In the genomic region with DNA sequence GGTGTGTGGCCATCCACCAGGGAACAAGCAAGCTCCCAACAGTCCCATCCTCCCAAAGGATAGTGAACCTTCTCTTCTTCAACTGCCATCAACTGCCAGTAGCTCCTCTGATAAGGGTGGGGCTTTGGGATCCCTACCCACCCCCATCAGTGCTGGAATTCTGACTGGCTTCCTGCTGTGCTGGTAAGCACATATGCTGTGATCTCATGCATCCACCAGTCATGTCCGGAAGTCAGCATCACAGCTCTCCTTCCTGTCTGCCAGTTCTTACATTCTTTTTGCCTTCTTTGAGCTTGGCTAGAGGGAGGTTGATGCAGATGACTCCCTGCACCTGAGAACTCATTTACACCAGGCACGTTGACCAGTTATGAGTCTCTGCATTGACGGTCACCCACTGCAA, we compare ENCODE assay signal across 15 mouse cellular contexts. TPM values are rescaled to one million over a fixed set of nuclear protein-coding genes. Genes with fewer than 3 reads are reported as not detected.
DNase-seq lines count a peak whose midpoint lies in the region; ATAC-seq and TF ChIP-seq lines count a peak whose summit lies in the region.
"Had no signal": no experiment of that assay in that cellular context is flagged by ENCODE, and none has a peak within 500 bp of the region (broad histone marks: within the 10 kb centered on the region; RNA-seq: fewer than 3 reads in every experiment).

No protein-coding gene starts in this region.

- no peak for DNase-seq in liver
- peak; percentile 66 for DNase-seq in CD4-positive, CD25-positive, alpha-beta regulatory T cell, adult 2 months (ENCODE audit: low read depth, low spot score)
- no peak for DNase-seq in right cerebral cortex, postnatal 4 days
- DNase-seq in c-Kit-positive CD71-positive TER-119-positive erythroid progenitor cells, embryonic 14.5 days (ENCODE audit: low spot score): no peak
- DNase-seq: adrenal gland, postnatal 14 days; right cerebral cortex, postnatal 14 days had no signal

- H3K4me2 ChIP-seq in liver, embryonic 12.5 days: no peak overlapping the region
- H3K4me2 ChIP-seq in hindbrain, embryonic 16.5 days (ENCODE audit: low read length): no peak overlapping the region
- H3K4me2 ChIP-seq: neural tube, embryonic 15.5 days had no signal

- TF ChIP-seq CTCF in ES-Bruce4 (IDR thresholded peaks at IDR 0.05; ENCODE audit: low read depth, low read length): no peak

- peaks cover 20% of the 10 kb centered on the region for H3K79me2 ChIP-seq in macrophage (ENCODE audit: inconsistent target)

- no peak overlapping the region for H3K9ac ChIP-seq in liver, embryonic 12.5 days
- no peak overlapping the region for H3K9ac ChIP-seq in ES-Bruce4 (ENCODE audit: low read depth, poor library complexity, severe bottlenecking)
- H3K9ac ChIP-seq in hindbrain, embryonic 16.5 days (ENCODE audit: low read depth, low read length): no peak overlapping the region
- H3K9ac ChIP-seq: liver, embryonic 14.5 days; neural tube, embryonic 15.5 days had no signal

- H3K36me3 ChIP-seq in liver, embryonic 12.5 days: peaks cover 11% of the 10 kb centered on the region; the same call in 1 of the 2 replicates
- H3K36me3 ChIP-seq in ES-Bruce4 (ENCODE audit: control insufficient read depth, insufficient read depth, low read length, poor library complexity, severe bottlenecking) (peaks cover 10% of the 10 kb centered on the region), macrophage (ENCODE audit: inconsistent target) (no peaks in the 10 kb centered on the region)
- H3K36me3 ChIP-seq in hindbrain, embryonic 16.5 days (ENCODE audit: control insufficient read depth, insufficient read depth, low read length): no peaks in the 10 kb centered on the region
- H3K36me3 ChIP-seq: neural tube, embryonic 15.5 days had no signal

- peak; percentile 90 for TF ChIP-seq EP300 in ES-Bruce4 (IDR thresholded peaks at IDR 0.05; ENCODE audit: insufficient read depth, low read depth, low read length)

- ATAC-seq in liver, embryonic 12.5 days: no peak
- ATAC-seq in hindbrain, embryonic 16.5 days: no peak
- ATAC-seq: intestine, embryonic 16.5 days; midbrain, embryonic 16.5 days had no signal

- H3K27me3 ChIP-seq in liver, embryonic 12.5 days (replicated peaks): no peaks in the 10 kb centered on the region
- H3K27me3 ChIP-seq in ES-Bruce4 (ENCODE audit: control insufficient read depth, insufficient read depth, low read length, poor library complexity, severe bottlenecking): no peaks in the 10 kb centered on the region
- no peaks in the 10 kb centered on the region for H3K27me3 ChIP-seq in hindbrain, embryonic 16.5 days (replicated peaks; ENCODE audit: control insufficient read depth, insufficient read depth, low read length)
- H3K27me3 ChIP-seq: neural tube, embryonic 15.5 days had no signal

- H3K27ac ChIP-seq in liver, embryonic 12.5 days: peak overlapping the region; percentile 25; the same call in 1 of the 2 replicates
- H3K27ac ChIP-seq in ES-Bruce4 (ENCODE audit: insufficient read depth, low read length) (peak overlapping the region; percentile 31), macrophage (0 out of 2 replicates have a peak overlapping the region, but pooled peaks have one; percentile 32)
- H3K27ac ChIP-seq in hindbrain, embryonic 16.5 days (ENCODE audit: low read depth, low read length): no peak overlapping the region
- H3K27ac ChIP-seq: embryonic facial prominence, embryonic 10.5 days; liver, embryonic 14.5 days; neural tube, embryonic 15.5 days had no signal

- no peaks in the 10 kb centered on the region for H3K9me3 ChIP-seq in liver, embryonic 12.5 days (replicated peaks)
- no peaks in the 10 kb centered on the region for H3K9me3 ChIP-seq in ES-Bruce4 (replicated peaks; ENCODE audit: control insufficient read depth, insufficient read depth, low read length, poor library complexity, severe bottlenecking)
- no peaks in the 10 kb centered on the region for H3K9me3 ChIP-seq in hindbrain, embryonic 16.5 days (ENCODE audit: control insufficient read depth, low read length)
- H3K9me3 ChIP-seq: embryonic facial prominence, embryonic 10.5 days; neural tube, embryonic 15.5 days had no signal

- WGBS in liver, embryonic 12.5 days (ENCODE audit: insufficient replicate concordance): 42% methylated on average over 3 of the region's 3 CpGs
- 67% methylated on average over 3 of the region's 3 CpGs for WGBS in macrophage (ENCODE audit: missing documents)
- 82% methylated on average over 3 of the region's 3 CpGs for WGBS in hindbrain, embryonic 16.5 days

- TF ChIP-seq POLR2A in ES-Bruce4 (IDR thresholded peaks at IDR 0.05; ENCODE audit: insufficient read depth, low read length): no peak

- H3K4me3 ChIP-seq in liver, embryonic 12.5 days: no peak overlapping the region
- peak overlapping the region; percentile 3 for H3K4me3 ChIP-seq in ES-Bruce4 (ENCODE audit: low read depth, low read length)
- H3K4me3 ChIP-seq in macrophage (ENCODE audit: inconsistent target): no peak overlapping the region
- H3K4me3 ChIP-seq in hindbrain, embryonic 16.5 days (ENCODE audit: low read length): no peak overlapping the region
- H3K4me3 ChIP-seq: embryonic facial prominence, embryonic 10.5 days; neural tube, embryonic 15.5 days had no signal

- H3K4me1 ChIP-seq in liver, embryonic 12.5 days: peaks cover 21% of the 10 kb centered on the region
- peaks cover 5% of the 10 kb centered on the region for H3K4me1 ChIP-seq in ES-Bruce4 (ENCODE audit: control insufficient read depth, insufficient read depth, low read length)
- peaks cover 11% of the 10 kb centered on the region for H3K4me1 ChIP-seq in hindbrain, embryonic 16.5 days (ENCODE audit: control insufficient read depth, insufficient read depth, low read depth, low read length)

RNA-seq across cellular contexts. Expression of gene Setx, which starts 1.5 kb away (rescaled TPM):
- 5.7 and 7.8 TPM in 2 replicates for polyA plus RNA-seq in liver, embryonic 12.5 days (2016; fragmentation: Nextera tagmentation; extraction: Ambion mirVana)
- polyA plus RNA-seq in ES-Bruce4 (2011; ENCODE audit: insufficient read depth, insufficient read length, low read depth, missing spikeins): 107 and 113 TPM in 2 replicates
- total RNA-seq in macrophage (2018; cell fraction: chromatin; rRNA removed): 10 to 100 TPM in 25 of 26 experiments, 1 to 10 TPM in 1; 9.0 to 93.0 (median 45.5) TPM
- total RNA-seq in macrophage (2018; cell fraction: cytosol; rRNA removed): 10 to 100 TPM in 25 of 26 experiments, 1 to 10 TPM in 1; 9.9 to 33.1 (median 19.7) TPM
- 10 to 100 TPM; 18.1 to 52.9 (median 30.0) TPM for total RNA-seq in macrophage (2018; cell fraction: nucleus; rRNA removed)
- 13.1 to 14.8 TPM (median 13.7 TPM) in 3 replicates for polyA plus RNA-seq in macrophage (2018)
- polyA plus RNA-seq in hindbrain, embryonic 16.5 days (2015; fragmentation: Nextera tagmentation; extraction: Ambion mirVana): 9.3 and 10.2 TPM in 2 replicates
